Mouse (Mus musculus): ENCODE measurements at regions not wholly inside any gene's neighbourhood (a gene's known extent, or its start where the extent isn't known, plus 50 kb on each side); places are given as distances from the start of the nearest gene placed in this dataset.
A peak's percentile ranks its signal among the peaks of the same experiment; 100 is the strongest.

GRCm38 (mm10) chr4:68056813-68057578 lies 897.2 kb downstream of the Brinp1 start:
- TF ChIP-seq CTCF (IDR thresholded peaks at IDR 0.05; ENCODE audit: low read depth) (no peak), EP300 (optimal IDR thresholded peaks at IDR 0.05) (no peak)
- no peaks in the 10 kb centered on the region for H3K4me1 ChIP-seq (replicated peaks; ENCODE audit: control insufficient read depth, insufficient read depth)

GRCm38 (mm10) chr4:68022891-68023303 lies 931.3 kb downstream of the Brinp1 start:
- no peak overlapping the region for H3K27ac ChIP-seq (replicated peaks)
- TF ChIP-seq EP300 (optimal IDR thresholded peaks at IDR 0.05) (no peak), CTCF (IDR thresholded peaks at IDR 0.05; ENCODE audit: low read depth) (peak; percentile 60)
- no peaks in the 10 kb centered on the region for H3K4me1 ChIP-seq (replicated peaks; ENCODE audit: control insufficient read depth, insufficient read depth)
- H3K9me3 ChIP-seq (ENCODE audit: control insufficient read depth, low read length) = no peaks in the 10 kb centered on the region
- ATAC-seq (ENCODE audit: low FRiP score, low TSS enrichment) (no peak), DNase-seq (ENCODE audit: low spot score) (no peak)
- 15% methylated on average over 2 of the region's 2 CpGs for WGBS
- no peak overlapping the region for H3K9ac ChIP-seq (ENCODE audit: low read length)
- H3K4me3 ChIP-seq (ENCODE audit: low read depth, low read length) = no peak overlapping the region
- no peaks in the 10 kb centered on the region for H3K27me3 ChIP-seq (ENCODE audit: control insufficient read depth, insufficient read depth, low read length)
- no peaks in the 10 kb centered on the region for H3K36me3 ChIP-seq (ENCODE audit: control insufficient read depth, insufficient read depth, low read length)
- no peak overlapping the region for H3K4me2 ChIP-seq (replicated peaks; ENCODE audit: low read depth)

More at GRCm38 (mm10) chr4:68056813-68057578, 897.2 kb downstream of the Brinp1 start:
- no peak overlapping the region for H3K4me2 ChIP-seq (replicated peaks; ENCODE audit: low read depth)
- H3K9me3 ChIP-seq (ENCODE audit: control insufficient read depth, low read length) = no peaks in the 10 kb centered on the region
- H3K27me3 ChIP-seq (ENCODE audit: control insufficient read depth, insufficient read depth, low read length) = no peaks in the 10 kb centered on the region
- WGBS = 73% methylated on average over 4 of the region's 4 CpGs
- no peak overlapping the region for H3K9ac ChIP-seq (ENCODE audit: low read length)
- no peak for ATAC-seq (ENCODE audit: low FRiP score, low TSS enrichment)
- H3K27ac ChIP-seq (replicated peaks) = no peak overlapping the region
- no peaks in the 10 kb centered on the region for H3K36me3 ChIP-seq (ENCODE audit: control insufficient read depth, insufficient read depth, low read length)
- no peak for DNase-seq (ENCODE audit: low spot score)
- no peak overlapping the region for H3K4me3 ChIP-seq (ENCODE audit: low read depth, low read length)

GRCm38 (mm10) chr4:68011371-68011770 lies 942.8 kb downstream of the Brinp1 start:
- Histone ChIP-seq H3K4me3 (ENCODE audit: low read depth, low read length) (no peak overlapping the region), H3K36me3 (ENCODE audit: control insufficient read depth, insufficient read depth, low read length) (no peaks in the 10 kb centered on the region), H3K27me3 (ENCODE audit: control insufficient read depth, insufficient read depth, low read length) (no peaks in the 10 kb centered on the region), H3K9me3 (ENCODE audit: control insufficient read depth, low read length) (no peaks in the 10 kb centered on the region), H3K4me1 (replicated peaks; ENCODE audit: control insufficient read depth, insufficient read depth) (no peaks in the 10 kb centered on the region), H3K9ac (ENCODE audit: low read length) (no peak overlapping the region), H3K27ac (replicated peaks) (no peak overlapping the region), H3K4me2 (replicated peaks; ENCODE audit: low read depth) (no peak overlapping the region)
- ATAC-seq (ENCODE audit: low FRiP score, low TSS enrichment) = no peak
- no peak for DNase-seq (ENCODE audit: low spot score)
- no peak for TF ChIP-seq CTCF (IDR thresholded peaks at IDR 0.05; ENCODE audit: low read depth)
- TF ChIP-seq EP300 (optimal IDR thresholded peaks at IDR 0.05) = no peak
- 56% methylated on average over 2 of the region's 2 CpGs for WGBS

- no peaks in the 10 kb centered on the region for H3K36me3 ChIP-seq (ENCODE audit: control insufficient read depth, insufficient read depth, low read length)
- no peak for TF ChIP-seq CTCF (IDR thresholded peaks at IDR 0.05; ENCODE audit: low read depth)
- TF ChIP-seq EP300 (optimal IDR thresholded peaks at IDR 0.05) = no peak
- H3K9me3 ChIP-seq (ENCODE audit: control insufficient read depth, low read length) = no peaks in the 10 kb centered on the region
- H3K9ac ChIP-seq (ENCODE audit: low read length) = no peak overlapping the region
- no peaks in the 10 kb centered on the region for H3K4me1 ChIP-seq (replicated peaks; ENCODE audit: control insufficient read depth, insufficient read depth)
- no peak overlapping the region for H3K27ac ChIP-seq (replicated peaks)
- WGBS = 46% methylated on average over 7 of the region's 7 CpGs
- no peak for ATAC-seq (ENCODE audit: low FRiP score, low TSS enrichment)
- no peaks in the 10 kb centered on the region for H3K27me3 ChIP-seq (ENCODE audit: control insufficient read depth, insufficient read depth, low read length)
- no peak overlapping the region for H3K4me2 ChIP-seq (replicated peaks; ENCODE audit: low read depth)
- no peak for DNase-seq (ENCODE audit: low spot score)
- H3K4me3 ChIP-seq (ENCODE audit: low read depth, low read length) = no peak overlapping the region
Observed at GRCm38 (mm10) chr4:67994796-67995283, 959.4 kb downstream of the Brinp1 start.

DNA sequence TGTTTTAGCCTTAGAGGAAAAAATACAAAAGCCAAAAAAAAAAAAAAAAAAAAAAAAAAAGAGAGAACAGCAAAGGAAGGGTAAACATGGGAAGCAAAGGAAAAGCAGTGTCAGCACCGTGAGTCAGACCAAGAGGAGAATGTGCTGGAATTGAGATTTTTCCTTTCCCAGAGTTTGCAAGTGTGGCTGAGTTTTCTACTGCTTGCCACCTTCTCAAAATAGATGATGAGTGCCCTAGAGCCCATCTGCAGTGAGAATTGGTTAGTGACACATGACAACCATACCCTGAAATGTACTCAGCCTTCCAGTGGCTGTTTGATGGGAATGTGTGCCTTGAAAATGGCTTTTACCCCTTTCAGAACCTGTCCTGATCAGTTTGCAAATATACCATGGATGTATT lies 990.7 kb downstream of the Brinp1 start:
- ATAC-seq (ENCODE audit: low FRiP score, low TSS enrichment) = no peak

DNA sequence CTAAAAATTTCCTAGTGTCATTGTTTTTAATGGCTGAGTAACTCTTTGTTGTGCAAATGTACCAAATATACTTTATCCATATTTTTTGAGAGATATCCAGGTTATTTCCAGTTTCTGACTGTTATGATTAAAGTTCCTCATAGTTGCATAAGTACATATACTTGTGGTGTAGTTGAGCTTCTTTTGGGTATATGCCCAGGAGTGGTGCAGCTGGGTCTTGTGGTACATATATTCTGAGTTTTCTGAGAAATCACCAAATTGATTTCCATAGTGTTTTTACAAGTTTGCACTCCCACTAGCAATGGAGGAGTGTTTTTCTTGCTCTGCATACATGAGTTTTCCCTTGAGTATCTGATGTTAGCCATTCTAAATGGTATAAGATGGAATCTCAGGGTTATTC lies 1006.2 kb downstream of the Brinp1 start:
- Histone ChIP-seq H3K4me1 (replicated peaks; ENCODE audit: control insufficient read depth, insufficient read depth) (no peaks in the 10 kb centered on the region), H3K27me3 (ENCODE audit: control insufficient read depth, insufficient read depth, low read length) (no peaks in the 10 kb centered on the region), H3K4me2 (replicated peaks; ENCODE audit: low read depth) (no peak overlapping the region), H3K27ac (replicated peaks) (no peak overlapping the region), H3K9ac (ENCODE audit: low read length) (no peak overlapping the region), H3K36me3 (ENCODE audit: control insufficient read depth, insufficient read depth, low read length) (no peaks in the 10 kb centered on the region), H3K9me3 (ENCODE audit: control insufficient read depth, low read length) (no peaks in the 10 kb centered on the region), H3K4me3 (ENCODE audit: low read depth, low read length) (no peak overlapping the region)
- ATAC-seq (ENCODE audit: low FRiP score, low TSS enrichment) (no peak), DNase-seq (ENCODE audit: low spot score) (no peak)
- TF ChIP-seq EP300 (optimal IDR thresholded peaks at IDR 0.05) (no peak), CTCF (IDR thresholded peaks at IDR 0.05; ENCODE audit: low read depth) (no peak)

More for the DNA sequence above, 990.7 kb downstream of the Brinp1 start:
- 72% methylated on average over 1 of the region's 1 CpGs for WGBS
- H3K27ac ChIP-seq (replicated peaks) = no peak overlapping the region
- DNase-seq (ENCODE audit: low spot score) = no peak
- H3K4me3 ChIP-seq (ENCODE audit: low read depth, low read length) = no peak overlapping the region
- no peak overlapping the region for H3K4me2 ChIP-seq (replicated peaks; ENCODE audit: low read depth)
- no peaks in the 10 kb centered on the region for H3K27me3 ChIP-seq (ENCODE audit: control insufficient read depth, insufficient read depth, low read length)
- no peaks in the 10 kb centered on the region for H3K9me3 ChIP-seq (ENCODE audit: control insufficient read depth, low read length)
- no peaks in the 10 kb centered on the region for H3K36me3 ChIP-seq (ENCODE audit: control insufficient read depth, insufficient read depth, low read length)
- H3K4me1 ChIP-seq (replicated peaks; ENCODE audit: control insufficient read depth, insufficient read depth) = no peaks in the 10 kb centered on the region
- no peak overlapping the region for H3K9ac ChIP-seq (ENCODE audit: low read length)
- no peak for TF ChIP-seq CTCF (IDR thresholded peaks at IDR 0.05; ENCODE audit: low read depth)
- TF ChIP-seq EP300 (optimal IDR thresholded peaks at IDR 0.05) = no peak

All from stomach, postnatal 0 days (tissue).